Mouse (Mus musculus): ENCODE results near the gene Trim29. TPM values are rescaled to one million over a fixed set of nuclear protein-coding genes. Genes with fewer than 3 reads are reported as not detected.
A peak's percentile ranks its signal among the peaks of the same experiment; 100 is the strongest.

Trim29 gene
- polyA plus RNA-seq, 1 experiment, result 25.1 TPM

DNA sequence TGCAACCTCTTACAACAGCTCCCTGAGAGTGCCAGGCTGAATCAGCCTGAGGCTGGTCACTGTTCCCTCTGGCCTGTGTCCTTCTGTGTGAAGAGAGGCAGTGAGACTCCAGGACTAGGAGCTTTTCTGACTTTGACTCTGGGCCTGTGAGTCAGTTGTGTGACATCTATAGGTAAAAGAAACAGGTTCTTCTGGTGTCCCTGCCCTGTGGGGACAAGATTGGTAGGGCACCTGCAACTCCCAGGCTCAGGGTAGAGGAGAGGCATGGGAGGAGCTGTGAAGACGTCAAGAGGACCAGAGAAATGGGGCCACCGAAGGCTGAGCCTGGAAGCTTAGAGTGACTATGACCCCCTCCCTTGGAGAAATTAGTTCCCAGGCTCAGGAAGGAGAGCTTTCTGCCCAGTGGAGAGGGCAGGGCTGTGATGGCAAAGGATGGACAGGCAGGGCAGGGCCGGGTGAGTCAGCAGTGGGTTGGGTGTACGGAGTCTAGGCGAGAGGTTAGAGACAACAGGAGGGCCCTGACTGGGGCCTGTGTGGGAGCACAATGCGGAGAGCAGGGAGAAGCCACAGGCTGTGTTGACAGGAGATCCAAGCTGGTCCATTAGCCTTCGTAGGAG, 15.5 kb downstream of the Trim29 start:
- Histone ChIP-seq H3K4me3 (replicated peaks; ENCODE audit: extremely low read depth, low read depth, low read length) (no peak overlapping the region), H3K4me1 (ENCODE audit: control insufficient read depth, insufficient read depth, low read length) (no peaks in the 10 kb centered on the region)
- 52% methylated on average over 7 of the region's 7 CpGs for WGBS
- DNase-seq, result no peak
- TF ChIP-seq POLR2A (IDR thresholded peaks at IDR 0.05; ENCODE audit: borderline replicate concordance, extremely low read depth, low read depth, low read length) (no peak), CTCF (IDR thresholded peaks at IDR 0.05; ENCODE audit: insufficient read depth, low read length) (no peak)

DNA sequence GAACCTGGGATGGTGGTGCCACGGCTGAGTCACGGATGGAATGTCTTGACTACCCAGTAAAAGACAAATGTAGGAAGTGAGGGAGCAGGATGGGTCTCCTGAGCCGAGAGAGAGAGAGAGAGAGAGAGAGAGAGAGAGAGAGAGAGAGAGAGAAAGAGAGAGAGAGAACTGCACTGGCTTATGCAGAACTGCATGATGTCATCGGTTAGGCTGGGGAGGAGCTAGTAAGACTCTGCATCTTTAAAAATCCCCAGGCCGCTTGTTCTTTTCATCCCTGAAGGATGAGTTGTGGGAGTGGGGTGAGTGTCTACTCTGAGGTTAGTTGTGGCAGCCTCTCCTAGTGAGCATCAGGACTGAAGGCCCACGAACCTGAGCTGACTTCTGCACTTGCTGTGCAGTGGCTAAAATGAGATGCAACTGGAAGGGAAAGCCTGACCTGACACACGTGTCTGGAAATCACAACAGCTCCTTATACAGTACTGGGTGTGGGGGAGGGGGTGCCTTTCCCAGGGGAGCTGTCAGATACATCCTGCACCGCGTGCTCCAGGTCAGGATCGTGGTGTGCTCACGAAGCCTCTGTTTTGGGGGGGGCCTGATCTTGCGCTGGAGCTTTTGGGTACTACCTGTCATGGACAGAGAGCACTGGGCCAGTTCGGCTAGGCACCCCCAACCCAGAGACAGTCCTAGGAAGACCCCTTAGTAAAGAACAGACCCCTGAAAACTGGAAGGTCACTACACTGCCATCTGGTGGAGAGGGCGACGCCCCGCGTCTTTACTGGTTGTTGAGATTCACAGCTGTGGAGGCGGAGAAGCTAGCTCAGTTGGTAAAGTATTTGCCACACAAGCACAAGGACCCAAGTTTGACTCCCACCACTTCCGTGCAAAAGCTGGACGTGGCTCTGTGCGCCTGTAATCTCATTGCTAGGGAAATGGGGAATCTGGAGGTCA, 16.8 kb downstream of the Trim29 start:
- 0 out of 2 replicates have a peak, but pooled peaks have one; percentile 14 for TF ChIP-seq CTCF (IDR thresholded peaks at IDR 0.05; ENCODE audit: insufficient read depth, low read length)
- no peak for TF ChIP-seq POLR2A (IDR thresholded peaks at IDR 0.05; ENCODE audit: borderline replicate concordance, extremely low read depth, low read depth, low read length)
- no peak for DNase-seq
- Histone ChIP-seq H3K4me3 (replicated peaks; ENCODE audit: extremely low read depth, low read depth, low read length) (no peak overlapping the region), H3K4me1 (ENCODE audit: control insufficient read depth, insufficient read depth, low read length) (no peaks in the 10 kb centered on the region)
- 44% methylated on average over 21 of the region's 21 CpGs for WGBS

GRCm38 (mm10) chr9:43330426-43330825, 19.8 kb downstream of the Trim29 start:
- no peak for DNase-seq
- 49% methylated on average over 5 of the region's 5 CpGs for WGBS
- Histone ChIP-seq H3K4me1 (ENCODE audit: control insufficient read depth, insufficient read depth, low read length) (no peaks in the 10 kb centered on the region), H3K4me3 (replicated peaks; ENCODE audit: extremely low read depth, low read depth, low read length) (no peak overlapping the region)
- TF ChIP-seq POLR2A (IDR thresholded peaks at IDR 0.05; ENCODE audit: borderline replicate concordance, extremely low read depth, low read depth, low read length), result no peak
- no peak for TF ChIP-seq CTCF (IDR thresholded peaks at IDR 0.05; ENCODE audit: insufficient read depth, low read length)

DNA sequence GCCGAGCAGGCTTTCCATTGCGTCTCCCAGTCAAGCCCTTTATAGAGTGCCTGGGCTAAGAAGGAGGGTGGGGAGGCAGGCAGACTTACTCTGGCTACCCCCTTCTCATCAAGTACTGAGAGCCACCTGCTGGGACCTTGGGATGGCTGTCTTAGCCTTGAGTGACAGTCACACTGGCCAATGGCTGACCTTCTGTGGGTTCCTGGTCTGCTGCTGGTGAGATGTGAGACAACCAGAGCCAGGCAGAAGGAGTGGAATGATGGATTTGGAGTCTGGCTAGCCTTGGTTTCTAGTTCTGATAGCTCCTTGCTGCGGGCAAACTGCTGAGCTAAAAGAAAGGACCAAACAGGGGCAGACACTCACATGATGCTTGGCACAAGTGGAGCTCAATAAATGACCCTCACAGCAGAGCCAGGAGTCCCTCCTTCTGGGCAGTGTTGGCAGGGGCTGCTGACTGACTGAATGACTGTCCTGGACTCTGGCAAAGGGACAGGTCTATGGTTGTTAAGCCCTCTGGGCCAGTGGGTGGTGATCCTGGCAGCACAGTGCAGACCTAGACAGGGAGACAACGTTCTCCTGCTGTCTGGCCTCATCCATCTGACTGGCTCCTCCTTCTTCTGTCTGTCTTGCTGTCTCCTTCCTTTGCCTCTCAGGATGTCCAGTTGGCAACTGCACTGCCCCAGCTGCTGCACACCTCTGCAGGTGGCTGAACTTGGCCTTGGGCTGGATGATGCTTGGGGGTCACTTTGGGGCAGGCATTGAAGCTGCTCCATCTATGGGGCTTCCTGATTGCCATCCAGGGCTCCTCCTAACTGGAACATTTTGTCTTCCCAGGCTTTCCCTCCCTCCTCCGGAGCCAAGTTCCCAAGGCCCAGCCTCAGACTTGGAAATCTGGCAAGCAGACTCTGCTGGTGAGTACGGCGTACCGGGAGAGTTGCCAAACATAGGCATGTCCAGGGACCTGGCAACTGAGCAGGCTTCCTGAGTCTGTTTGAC, 21.1 kb downstream of the Trim29 start:
- 57% methylated on average over 8 of the region's 8 CpGs for WGBS
- H3K4me3 ChIP-seq (replicated peaks; ENCODE audit: extremely low read depth, low read depth, low read length), result no peak overlapping the region
- no peak for DNase-seq
- TF ChIP-seq POLR2A (IDR thresholded peaks at IDR 0.05; ENCODE audit: borderline replicate concordance, extremely low read depth, low read depth, low read length), result no peak
- no peak for TF ChIP-seq CTCF (IDR thresholded peaks at IDR 0.05; ENCODE audit: insufficient read depth, low read length)
- no peaks in the 10 kb centered on the region for H3K4me1 ChIP-seq (ENCODE audit: control insufficient read depth, insufficient read depth, low read length)

GRCm38 (mm10) chr9:43334476-43334875, 23.8 kb downstream of the Trim29 start:
- no peak for DNase-seq
- H3K4me1 ChIP-seq (ENCODE audit: control insufficient read depth, insufficient read depth, low read length), result no peaks in the 10 kb centered on the region
- TF ChIP-seq POLR2A (IDR thresholded peaks at IDR 0.05; ENCODE audit: borderline replicate concordance, extremely low read depth, low read depth, low read length), result no peak
- TF ChIP-seq CTCF (IDR thresholded peaks at IDR 0.05; ENCODE audit: insufficient read depth, low read length), result no peak
- no peak overlapping the region for H3K4me3 ChIP-seq (replicated peaks; ENCODE audit: extremely low read depth, low read depth, low read length)
- 62% methylated on average over 8 of the region's 8 CpGs for WGBS

DNA sequence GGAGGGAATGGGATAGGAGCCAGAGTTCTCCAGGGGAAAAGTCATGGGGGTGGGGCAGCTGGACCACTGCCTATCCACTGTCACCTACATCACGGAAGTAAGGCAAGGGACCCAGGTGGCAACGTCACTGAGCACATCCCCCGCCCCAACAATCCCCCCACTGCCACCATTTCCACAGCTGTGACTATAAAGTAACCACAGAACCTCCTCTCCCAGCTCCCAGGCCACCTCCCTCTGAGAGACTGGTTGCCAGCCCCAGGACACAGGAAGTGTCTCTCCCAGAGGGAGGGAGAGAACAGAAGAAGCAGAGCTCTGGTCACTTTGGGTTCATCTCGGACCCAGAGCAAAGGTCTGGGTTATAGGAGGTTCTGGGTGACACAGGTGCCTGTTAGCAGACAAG, 27.0 kb downstream of the Trim29 start:
- WGBS, result 52% methylated on average over 4 of the region's 4 CpGs
- DNase-seq, result no peak
- Histone ChIP-seq H3K4me1 (ENCODE audit: control insufficient read depth, insufficient read depth, low read length) (no peaks in the 10 kb centered on the region), H3K4me3 (replicated peaks; ENCODE audit: extremely low read depth, low read depth, low read length) (no peak overlapping the region)
- TF ChIP-seq POLR2A (IDR thresholded peaks at IDR 0.05; ENCODE audit: borderline replicate concordance, extremely low read depth, low read depth, low read length), result no peak
- no peak for TF ChIP-seq CTCF (IDR thresholded peaks at IDR 0.05; ENCODE audit: insufficient read depth, low read length)

DNA sequence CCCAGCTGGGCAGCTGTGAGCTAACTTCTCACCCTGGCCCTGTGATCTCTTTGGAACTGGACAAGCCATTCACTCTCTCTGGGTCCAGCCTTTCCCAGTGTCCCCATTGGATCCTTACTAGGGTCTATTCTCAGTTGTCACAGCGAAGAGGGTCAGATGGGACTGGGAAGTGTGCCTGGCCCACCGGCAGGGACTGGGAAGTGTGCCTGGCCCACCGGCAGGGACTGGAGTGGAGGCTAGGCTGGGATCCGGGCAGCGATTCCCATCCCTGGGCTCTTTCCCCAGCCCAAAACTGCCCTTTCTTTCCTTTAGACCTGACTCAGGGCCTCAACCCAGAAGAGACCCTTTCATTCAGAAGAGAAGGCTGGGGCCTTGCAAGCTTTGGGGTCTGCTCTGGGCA, 27.4 kb downstream of the Trim29 start:
- H3K4me3 ChIP-seq (replicated peaks; ENCODE audit: extremely low read depth, low read depth, low read length), result no peak overlapping the region
- DNase-seq, result no peak
- TF ChIP-seq CTCF (IDR thresholded peaks at IDR 0.05; ENCODE audit: insufficient read depth, low read length) (no peak), POLR2A (IDR thresholded peaks at IDR 0.05; ENCODE audit: borderline replicate concordance, extremely low read depth, low read depth, low read length) (no peak)
- H3K4me1 ChIP-seq (ENCODE audit: control insufficient read depth, insufficient read depth, low read length), result no peaks in the 10 kb centered on the region
- WGBS, result 64% methylated on average over 5 of the region's 5 CpGs

- peak; percentile 69 for TF ChIP-seq CTCF (IDR thresholded peaks at IDR 0.05; ENCODE audit: insufficient read depth, low read length)
- no peak for TF ChIP-seq POLR2A (IDR thresholded peaks at IDR 0.05; ENCODE audit: borderline replicate concordance, extremely low read depth, low read depth, low read length)
- Histone ChIP-seq H3K4me1 (ENCODE audit: control insufficient read depth, insufficient read depth, low read length) (no peaks in the 10 kb centered on the region), H3K4me3 (replicated peaks; ENCODE audit: extremely low read depth, low read depth, low read length) (no peak overlapping the region)
- DNase-seq, result peak; percentile 60
- 0% methylated on average over 2 of the region's 2 CpGs for whole genome bisulfite sequencing
Observed at GRCm38 (mm10) chr9:43339614-43340020, 29.0 kb downstream of the Trim29 start.

DNA sequence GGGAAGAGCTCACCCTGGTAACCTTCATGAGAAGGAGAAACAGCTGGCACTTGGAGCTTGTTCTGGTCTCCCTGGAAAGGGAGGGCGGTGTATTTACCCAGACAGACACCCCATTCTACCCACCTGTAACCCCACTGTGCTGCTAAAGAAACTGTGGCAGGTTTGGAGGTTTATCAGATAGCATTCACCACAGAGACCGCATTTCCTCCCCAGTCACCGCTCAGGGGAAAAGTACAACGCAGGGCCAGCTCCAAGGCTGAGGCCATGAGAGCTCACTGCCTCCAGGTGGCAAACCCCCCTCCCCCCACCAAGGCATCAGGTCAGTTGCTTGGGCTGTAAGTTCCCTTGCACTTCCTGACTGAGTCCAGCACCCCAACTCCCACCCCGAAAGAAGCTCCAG, 39.4 kb downstream of the Trim29 start:
- 36% methylated on average over 5 of the region's 5 CpGs for WGBS
- Histone ChIP-seq H3K4me3 (replicated peaks; ENCODE audit: extremely low read depth, low read depth, low read length) (no peak overlapping the region), H3K4me1 (ENCODE audit: control insufficient read depth, insufficient read depth, low read length) (no peaks in the 10 kb centered on the region)
- no peak for TF ChIP-seq CTCF (IDR thresholded peaks at IDR 0.05; ENCODE audit: insufficient read depth, low read length)
- TF ChIP-seq POLR2A (IDR thresholded peaks at IDR 0.05; ENCODE audit: borderline replicate concordance, extremely low read depth, low read depth, low read length), result no peak
- no peak for DNase-seq

Data from lung, adult 2 months (tissue).